Mouse (Mus musculus) testis, postnatal 14 days (tissue): ENCODE measurements around the gene Rab25.

Experiments
- DNase-seq: peaks from one replicate; pipeline ENCODE4 v3.0.0; 2021; ENCODE audit warnings: low spot score

The Rab25 gene

DNA sequence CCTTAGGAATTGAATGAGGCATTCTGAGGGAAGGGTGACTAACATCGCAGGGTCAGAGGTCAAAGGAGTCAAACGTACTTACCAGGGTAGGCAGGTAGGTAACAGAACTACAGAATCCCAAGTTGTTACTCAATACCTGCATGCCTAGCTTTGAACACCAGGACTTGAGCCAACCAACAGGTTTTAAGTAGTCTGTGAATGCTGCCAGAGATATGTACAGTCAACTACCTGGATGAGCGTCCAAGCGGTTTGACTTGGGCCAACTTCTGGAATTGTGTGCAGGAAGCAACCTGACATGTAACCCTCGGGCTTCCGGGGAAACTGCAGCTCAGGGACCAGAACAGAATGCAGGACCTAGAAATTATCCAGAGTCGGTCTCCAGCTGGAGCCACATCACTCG lies 25.1 kb downstream of the Rab25 start:
- DNase-seq: no peak

DNA sequence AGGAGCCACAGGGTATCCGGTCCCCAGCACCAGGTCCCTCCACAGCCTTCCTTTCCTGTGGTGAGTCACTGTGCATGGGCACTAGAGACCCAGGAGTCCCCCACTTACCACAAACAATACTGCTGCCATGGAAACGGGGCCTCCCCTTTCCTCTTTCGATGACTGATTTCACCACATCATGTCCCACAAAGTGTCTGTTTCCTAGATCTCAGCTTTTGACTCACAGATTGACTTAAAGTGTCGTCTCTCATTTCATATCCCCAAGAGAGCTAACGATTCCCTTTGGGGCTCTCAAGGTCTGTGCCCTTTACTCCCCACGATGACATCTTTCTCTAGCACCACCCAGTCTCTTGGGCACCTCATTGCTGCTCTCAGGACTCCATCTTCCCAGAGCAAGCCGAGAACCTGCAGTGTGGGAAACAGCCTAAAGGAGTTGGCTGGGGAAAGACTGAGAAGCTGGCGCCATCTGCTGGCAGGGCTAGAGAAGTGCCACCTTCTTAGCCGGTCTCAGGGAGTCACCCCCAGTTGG lies 26.2 kb downstream of the Rab25 start:
- peak; percentile 50 for DNase-seq

DNA sequence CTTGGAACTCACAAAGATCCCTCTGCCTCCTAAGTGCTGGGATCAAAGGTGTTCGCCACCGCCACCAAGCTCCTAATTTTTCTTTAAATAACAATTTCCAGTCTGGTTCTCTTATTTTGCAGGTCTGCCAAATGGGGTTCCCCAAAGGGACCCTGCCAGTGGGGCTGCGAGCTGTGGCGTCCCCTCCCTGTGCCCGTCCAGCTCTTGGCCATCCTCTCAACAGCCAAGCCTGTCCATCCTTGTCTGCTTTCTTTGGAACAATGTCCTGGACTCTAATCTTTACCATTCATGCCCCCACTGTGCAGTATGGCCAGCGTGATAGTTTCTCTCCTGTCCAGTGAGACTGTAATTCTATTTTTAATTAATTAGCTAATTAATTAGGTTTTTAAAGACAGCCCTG lies 26.9 kb downstream of the Rab25 start:
- no peak for DNase-seq

DNA sequence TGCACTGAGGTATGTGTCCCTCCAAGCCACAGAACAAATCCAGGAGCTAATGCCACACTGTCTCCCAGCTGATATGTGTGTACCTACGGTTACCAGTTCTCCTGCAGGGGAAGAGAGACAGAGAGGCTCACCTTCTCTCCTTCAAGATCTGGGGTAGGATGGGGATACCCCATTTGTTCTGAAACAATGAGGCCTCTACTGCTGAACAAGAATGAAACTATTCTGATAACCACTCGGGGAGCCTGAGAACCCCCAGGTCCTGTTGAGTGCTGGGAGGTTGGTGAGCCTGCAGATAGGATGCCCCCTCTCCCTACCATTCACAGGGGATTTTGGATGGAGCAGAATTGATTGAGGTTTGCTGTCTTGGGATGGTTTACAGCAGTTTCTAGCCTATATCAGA lies 28.0 kb downstream of the Rab25 start:
- DNase-seq: no peak

DNA sequence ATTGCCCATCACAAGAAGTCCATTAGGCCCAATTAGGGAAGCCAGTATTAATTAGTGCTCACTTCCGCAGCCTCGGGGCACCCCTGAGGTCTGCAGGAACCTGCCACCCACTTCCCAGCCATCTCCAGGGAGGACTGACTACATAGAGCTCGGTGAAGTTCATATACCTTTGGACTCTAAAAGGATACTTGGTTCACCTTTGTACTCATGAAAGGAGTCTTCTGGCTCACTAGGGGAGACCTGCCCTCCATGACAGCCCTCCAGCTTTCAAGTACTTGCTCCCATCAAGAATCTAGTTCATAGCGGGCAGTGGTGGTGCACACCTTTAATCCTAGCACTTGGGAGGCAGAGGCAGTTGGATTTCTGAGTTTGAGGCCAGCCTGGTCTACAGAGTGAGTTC lies 29.7 kb downstream of the Rab25 start:
- DNase-seq: no peak

DNA sequence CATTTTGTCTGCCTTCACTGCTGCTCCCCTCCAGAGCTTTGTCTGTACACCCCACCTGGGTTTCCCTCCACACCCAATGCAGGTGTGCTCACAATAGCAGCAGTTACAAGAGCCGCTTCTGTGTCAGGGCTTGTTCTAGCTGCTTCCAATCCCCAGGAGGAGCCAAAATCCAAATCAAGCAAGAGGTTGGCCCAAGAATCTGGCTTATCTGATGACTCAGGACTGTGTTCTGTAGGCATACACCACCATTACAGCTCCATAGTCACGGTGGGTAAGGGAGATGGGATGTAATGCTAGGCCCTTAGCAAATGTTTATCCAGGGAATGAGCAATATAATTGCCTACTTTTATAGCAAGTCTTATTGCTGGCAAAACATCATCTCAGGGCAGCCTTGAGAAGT lies 31.7 kb downstream of the Rab25 start:
- DNase-seq: no peak

DNA sequence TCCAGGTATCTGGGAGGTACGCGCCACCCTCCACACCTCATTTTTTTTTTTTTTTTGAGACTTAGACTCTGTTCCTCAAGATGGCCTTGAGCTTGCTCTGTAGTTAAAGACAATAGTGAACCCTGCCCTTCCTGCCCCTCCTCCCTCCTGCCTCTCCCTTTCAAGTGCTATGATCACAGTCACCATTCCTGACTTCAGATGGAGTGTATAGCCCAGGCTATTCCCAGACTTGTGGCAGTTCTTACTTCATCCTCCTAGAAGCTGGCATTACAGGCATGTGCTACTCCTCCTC lies 33.1 kb downstream of the Rab25 start:
- DNase-seq: no peak

DNA sequence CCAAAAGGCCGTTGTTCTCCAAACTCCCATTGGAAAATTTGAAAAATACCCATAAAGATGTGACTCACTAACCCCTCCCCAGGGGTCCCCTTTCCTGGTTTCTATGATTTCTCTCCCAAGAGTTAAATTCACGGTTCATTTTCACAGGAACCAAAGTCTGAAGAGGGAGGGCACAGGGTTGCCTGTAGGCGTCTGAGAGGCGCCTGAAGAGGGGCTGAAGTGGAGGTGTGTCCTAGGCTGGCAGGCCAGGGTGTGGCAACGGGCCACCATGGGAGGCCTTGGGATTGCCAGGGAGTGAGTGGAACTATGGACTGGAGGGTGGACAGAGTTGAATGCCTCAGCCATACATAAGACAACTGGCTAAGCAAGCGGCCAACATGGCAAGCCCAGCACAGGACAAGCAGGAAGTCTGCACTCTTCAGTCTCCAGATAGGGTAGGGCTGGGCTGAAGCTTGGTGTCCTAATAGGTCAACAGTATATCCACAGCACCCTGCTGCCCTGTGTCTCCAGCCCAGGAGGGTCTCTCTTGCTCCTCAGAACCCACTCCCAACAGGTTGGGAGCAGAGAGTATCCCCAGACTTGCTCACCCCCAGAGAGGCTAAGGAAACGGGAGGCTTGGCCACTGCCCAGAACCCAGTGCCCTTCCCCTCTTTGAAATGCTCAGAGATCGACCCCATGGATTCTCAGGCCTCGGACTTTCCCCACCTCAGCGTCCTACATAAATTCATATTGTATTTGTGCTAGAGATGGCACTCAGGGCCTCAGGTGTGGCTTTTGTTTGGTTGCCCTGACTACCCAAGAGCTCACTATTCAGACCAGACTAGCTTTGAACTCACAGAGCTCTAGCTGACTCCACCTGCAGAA lies 33.6 kb downstream of the Rab25 start:
- DNase-seq: no peak

DNA sequence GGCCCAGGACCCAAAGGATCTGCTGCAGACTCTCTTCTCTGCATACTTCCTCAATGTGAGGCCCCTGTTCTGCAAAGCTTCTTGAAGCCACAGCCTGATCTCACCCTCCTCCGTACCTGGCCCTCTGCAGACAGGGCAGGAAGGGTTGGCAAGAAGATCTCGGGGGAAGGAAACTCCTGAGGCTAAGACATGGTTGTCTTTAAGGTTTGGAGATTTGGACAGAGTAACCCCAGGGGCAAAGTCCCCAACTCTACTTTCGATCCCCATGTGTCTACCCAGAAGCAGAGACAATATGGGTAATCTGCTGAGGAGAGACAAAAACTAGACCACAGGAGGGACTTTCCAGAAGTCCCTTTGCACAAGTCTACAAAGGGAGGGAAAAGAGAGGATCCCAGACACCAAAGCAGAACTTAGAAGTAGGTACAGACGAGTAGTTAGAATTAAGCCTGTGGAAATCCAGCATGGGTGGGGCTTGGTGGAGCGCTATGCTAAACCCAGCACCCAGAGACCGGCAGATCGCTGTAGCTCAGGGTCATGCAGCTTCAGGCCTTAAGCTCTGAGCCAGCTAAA lies 34.5 kb downstream of the Rab25 start:
- DNase-seq: no peak

DNA sequence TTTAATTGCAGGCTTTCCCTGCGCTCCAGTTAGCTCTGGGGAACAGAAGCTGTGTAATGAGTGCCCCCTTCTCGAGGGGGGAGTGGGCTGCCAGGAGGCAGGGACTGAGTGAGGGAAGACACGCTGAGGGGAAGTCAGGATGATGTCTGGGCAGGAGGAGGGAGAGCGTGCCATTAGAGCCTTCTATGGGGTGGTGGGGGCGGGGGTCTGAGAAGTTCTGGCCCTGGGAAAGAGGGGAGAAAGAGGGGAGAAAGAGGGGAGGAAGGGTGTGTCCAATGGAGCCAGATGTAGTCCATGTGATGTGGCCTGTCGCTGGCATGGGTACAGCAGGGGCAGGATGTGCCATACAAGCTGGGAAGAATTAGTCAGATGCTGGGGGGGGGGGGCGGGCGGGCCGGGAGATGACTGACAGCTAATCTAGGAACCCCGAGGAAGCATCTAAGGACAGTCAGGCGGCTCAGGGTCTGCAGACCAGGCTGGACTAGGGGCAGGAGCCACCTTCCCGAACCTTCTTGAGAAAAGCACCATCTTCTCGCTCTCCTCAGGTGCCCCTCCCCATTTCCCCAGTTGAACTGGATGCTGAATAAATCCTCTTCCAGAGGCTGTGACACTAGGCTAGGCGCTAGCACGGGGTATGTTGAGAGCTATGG lies 35.1 kb downstream of the Rab25 start:
- no peak for DNase-seq

DNA sequence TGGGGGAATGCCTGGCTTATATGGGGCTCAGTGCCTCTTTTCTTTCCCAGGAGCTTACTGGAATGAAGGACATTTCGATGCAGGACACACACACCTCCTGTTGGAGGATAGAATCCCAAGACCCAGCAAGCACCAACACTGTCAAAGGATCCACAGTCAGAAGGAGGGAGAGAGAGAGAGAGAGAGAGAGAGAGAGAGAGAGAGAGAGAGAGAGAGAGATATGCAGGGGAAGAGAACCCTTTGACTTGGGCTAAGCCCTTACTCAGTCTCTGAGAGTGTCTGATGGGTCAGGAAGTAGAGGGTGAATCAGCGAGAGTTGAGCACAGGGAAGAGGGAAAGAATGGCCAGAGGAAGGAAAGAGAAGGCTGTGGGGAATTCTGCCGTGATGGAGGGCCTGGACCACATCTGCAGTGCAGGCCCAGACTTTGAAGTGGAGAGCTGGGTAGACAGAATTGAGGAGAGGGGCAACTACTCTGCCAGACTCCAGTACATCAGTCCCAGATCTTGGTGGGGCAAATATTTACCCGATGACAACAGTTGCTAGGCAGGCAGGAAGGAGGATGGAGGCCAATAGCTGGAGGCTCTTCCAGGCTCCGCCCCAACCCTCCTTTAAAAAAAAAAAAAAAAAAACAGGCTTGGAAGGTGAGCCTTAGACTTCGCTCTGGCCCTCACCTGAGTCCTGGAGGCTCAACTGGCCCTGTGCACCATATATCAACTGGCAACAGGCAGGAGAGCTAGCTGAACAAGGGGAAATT lies 35.8 kb downstream of the Rab25 start:
- no peak for DNase-seq

DNA sequence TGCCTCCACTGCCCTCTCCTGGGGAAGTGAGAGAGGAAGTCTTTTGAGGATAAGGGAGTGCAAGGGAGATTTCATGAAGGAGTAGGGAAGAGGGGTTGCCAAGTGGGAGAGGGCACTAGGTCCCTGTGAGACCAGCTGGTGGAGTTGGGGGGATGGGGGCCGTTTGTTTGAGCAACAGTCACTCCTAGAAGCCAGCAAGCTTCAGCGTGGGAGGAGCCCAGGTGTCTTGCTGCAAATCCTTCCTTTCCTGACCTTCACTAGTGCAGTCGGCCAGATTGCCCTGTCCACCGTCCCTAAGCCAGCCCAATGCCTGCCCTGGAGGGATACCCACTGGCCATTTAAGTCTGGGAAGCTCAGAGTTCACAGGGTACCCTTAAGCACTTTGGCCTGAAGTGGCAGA lies 36.5 kb downstream of the Rab25 start:
- DNase-seq: no peak

DNA sequence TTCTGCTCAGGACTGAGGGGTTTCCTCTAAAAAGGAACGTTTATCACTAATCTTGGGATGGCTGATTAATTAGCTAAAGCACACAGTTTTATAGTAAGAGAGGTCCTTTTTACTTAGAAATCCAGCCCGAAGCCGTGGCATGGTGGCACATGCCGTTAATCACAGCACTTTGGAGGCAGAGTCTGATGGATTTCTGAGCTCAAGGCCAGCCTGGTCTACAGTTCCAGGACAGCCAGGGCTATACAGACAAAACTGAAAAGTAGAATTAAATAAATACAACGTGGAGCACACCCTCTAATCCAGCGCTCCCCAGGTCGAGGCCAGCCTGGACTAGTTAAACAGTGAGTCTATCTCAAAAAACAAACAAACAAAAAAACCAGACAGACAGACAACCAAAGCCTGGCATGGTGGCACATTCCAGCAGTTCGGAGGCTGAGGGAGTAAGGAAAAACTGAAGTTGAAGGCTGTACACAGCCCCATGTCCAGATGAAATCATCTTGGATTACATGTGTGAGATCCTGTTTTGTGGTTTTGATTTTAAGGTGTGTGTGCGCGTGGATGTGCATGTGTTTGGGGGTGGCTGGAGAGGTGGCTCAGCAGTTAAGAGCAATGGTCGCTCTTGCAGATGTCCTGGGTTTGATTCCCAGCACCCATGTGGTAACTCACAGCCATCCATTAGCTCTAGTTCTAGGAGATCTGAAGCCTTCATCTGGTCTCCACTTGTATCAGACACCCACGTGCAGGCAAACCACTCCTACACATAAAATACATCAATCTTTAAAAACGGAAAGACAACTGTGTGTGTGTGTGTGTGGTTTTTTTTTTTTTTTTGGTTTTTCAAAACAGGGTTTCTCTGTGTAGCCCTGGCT lies 37.4 kb downstream of the Rab25 start:
- no peak for DNase-seq

DNA sequence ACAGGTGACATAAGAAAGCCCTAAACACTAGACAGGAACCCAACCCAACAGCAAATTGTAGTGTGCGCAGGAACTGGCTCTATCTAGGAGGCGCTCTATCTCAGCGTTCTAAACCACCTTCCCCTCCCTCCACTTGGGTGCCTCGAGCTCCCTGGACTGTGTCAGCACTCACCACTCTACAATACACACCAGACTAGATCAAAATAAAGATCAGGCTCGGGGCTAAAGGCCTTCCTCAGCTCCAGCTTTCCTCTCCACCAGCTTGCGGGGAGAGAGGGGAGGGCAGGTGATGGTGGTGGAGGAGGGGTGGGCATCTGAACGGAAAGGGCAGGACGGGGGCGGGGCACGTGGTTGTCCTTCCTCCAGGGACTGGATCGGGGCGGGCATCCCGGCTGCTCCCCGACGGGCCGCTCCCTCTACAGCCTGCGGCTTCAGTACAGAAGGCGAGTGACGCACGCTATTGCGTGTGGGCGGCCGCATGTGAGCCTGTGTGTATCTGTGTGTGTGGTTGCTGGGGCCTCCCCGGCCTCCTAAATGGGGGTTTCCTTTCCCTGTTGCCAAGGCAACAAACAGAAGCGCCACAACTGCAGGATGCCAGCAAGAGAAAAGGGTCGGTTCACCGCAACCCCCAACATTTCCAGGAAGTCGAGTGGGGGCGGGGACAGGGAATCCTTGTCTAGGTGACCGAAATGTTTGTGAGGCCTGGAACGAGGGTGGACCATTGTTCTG lies 38.2 kb downstream of the Rab25 start, which contains the start of gene Lmna:
TSS of gene Lmna (minus strand) at position 265 of the 729 bp plus-strand sequence.
- DNase-seq: peak; percentile 89

DNA sequence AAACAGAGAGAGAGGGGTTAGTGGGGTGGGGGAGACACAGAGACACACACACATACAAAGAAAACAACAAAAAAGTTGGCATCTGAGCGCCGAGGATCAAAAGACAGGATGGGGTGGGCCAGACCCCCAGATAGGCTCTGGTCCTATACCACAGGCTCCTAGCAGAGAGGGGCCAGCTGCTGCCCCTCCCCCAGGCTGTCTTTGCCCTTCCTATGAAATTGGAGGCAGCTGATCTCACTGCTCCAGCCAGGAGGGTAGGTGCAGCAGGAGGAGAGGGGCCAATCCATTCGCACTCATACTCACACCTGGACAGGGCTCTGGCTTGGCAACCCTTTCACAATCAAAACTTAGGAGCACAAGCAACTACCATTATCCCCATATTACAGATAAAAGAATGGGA lies 38.9 kb downstream of the Rab25 start:
- DNase-seq: no peak

DNA sequence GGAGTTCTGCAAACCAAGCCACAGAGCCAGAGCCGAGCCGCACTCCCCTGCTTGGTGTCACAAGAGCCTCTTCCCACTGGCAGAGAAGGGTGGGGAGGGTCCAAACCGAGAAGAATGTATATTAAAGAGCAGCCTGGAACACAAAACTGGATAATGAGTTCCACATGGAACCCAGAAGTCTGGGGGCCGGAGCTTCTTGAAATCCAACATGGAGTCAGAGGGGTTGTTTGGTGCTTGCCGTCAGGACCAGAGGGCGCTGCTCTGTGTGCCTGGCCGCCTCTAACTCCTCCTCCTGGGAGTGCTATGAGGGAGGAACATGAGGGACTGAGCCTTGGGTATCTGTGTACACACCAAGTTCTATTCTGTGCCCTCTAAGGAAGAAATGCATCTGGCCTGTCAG lies 42.3 kb downstream of the Rab25 start:
- no peak for DNase-seq

DNA sequence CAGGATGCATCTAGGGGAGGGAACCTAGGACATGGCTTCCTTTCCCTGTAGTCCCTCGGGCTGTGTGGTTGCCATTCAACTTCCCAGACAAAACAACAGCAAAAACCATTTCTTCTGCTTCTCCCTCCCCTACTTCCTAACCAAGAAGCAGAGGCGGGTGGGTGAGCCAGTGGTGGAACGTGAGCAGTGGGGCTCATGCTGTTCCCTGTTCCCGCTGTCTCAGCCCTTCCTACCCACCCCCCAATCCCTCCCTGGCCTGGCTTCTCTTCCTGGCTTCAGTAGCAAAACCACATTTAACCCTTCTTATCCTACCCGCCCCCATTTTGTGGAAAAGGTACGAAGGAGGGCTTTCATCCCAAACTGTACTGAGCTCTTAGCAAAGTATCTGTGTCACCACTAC lies 43.0 kb downstream of the Rab25 start:
- no peak for DNase-seq

DNA sequence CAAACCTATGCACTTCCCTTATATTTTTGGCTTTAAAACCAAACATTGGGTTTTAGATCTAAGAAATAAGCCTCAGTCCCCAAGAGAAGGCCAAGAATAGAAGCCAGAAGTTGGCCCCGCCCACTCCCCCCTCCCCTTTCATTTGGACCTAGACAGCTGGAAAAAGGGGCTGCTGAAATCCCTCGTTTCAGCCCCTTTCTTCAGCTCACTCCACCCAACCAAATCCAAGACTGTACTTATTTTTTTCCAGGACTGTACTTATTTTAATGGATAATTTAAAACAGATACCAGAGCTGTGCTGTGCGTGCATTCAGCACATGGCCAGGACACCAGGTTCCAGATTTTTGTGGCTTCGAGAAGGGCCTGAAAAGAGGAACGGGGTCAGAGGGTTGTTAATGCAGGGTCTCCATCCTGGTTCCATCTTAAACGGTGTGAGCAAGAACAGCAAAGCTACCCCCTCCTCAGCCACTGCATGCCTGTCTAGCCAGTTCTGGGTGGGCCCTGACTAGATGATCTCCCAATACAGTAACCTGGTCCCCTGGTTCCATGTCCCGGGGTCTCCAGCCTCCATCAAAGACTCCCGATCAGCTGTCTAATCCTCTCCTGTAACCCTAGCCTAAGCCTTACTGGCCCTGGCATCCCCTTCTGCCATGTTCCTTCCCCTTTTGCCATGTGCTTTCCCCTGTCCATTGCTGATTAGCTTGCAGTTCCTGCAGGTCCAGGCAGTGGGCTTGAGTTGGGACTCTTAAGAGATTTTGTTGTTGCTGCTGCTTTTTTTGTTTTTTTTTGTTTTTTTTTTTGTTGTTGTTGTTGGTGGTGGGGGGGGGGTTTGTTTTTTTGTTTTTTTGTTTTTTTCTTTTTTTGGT lies 44.0 kb downstream of the Rab25 start:
- DNase-seq: no peak

DNA sequence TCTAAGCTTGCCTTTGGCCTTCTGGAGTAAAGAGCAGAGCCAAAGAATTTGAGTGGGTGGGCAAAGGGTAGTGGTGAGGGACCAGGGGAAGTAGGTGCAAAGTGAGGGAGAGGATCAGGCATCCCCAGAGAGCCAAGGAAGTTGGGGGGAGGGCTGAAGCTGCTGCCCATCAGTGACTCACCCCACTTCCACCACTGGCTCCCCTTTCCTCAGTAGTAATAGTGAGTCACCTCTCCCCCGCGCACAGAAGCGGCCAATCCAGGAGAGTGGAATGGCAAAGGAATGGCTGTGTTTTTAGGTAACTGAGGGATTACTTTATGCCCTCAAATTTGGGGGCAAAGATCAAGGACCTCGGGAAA lies 44.6 kb downstream of the Rab25 start:
- no peak for DNase-seq
